Mouse (Mus musculus) forebrain, embryonic 12.5 days (tissue): ENCODE measurements around the gene Ppp2r3a. TPM values are rescaled to one million over a fixed set of nuclear protein-coding genes. Genes with fewer than 3 reads are reported as not detected.

Experiments used
- ATAC-seq: fragments of 200-750 bp; cut with Nextera tagmentation; 2 replicates; pipeline ENCODE4 v1.8.0; 2017; ENCODE audit warnings: moderate TSS enrichment; ENCODE audit not compliant: low FRiP score
- H3K27ac ChIP-seq: fragments of 300-500 bp; sonication (generic); 2 replicates; pipeline ENCODE4 v1.5.1; 2016; ENCODE audit warnings: mild to moderate bottlenecking
- H3K27me3 ChIP-seq: fragments of 300-500 bp; sonication (generic); 2 replicates; pipeline ENCODE4 v1.6.1; 2016; ENCODE audit warnings: mild to moderate bottlenecking
- H3K36me3 ChIP-seq: fragments of 300-500 bp; sonication (generic); replicated peaks from 2 replicates; pipeline ENCODE4 v1.6.1; 2016; ENCODE audit warnings: mild to moderate bottlenecking
- H3K4me1 ChIP-seq: fragments of 300-500 bp; sonication (generic); 2 replicates; pipeline ENCODE4 v1.6.1; 2016
- H3K4me2 ChIP-seq: fragments of 300-500 bp; sonication (generic); 2 replicates; pipeline ENCODE4 v1.6.1; 2016; ENCODE audit warnings: mild to moderate bottlenecking, moderate library complexity
- H3K4me3 ChIP-seq: fragments of 300-500 bp; sonication (generic); replicated peaks from 2 replicates; pipeline ENCODE4 v1.5.1; 2016; ENCODE audit warnings: mild to moderate bottlenecking
- H3K9ac ChIP-seq: fragments of 300-500 bp; sonication (generic); 2 replicates; pipeline ENCODE4 v1.6.1; 2016; ENCODE audit warnings: mild to moderate bottlenecking
- H3K9me3 ChIP-seq: fragments of 300-500 bp; sonication (generic); 2 replicates; pipeline ENCODE4 v1.6.1; 2016
- WGBS: fragments of 180-500 bp; shearing (Covaris S2); methylation state at CpG from one replicate; pipeline ENCODE4 v1.1.7; 2016; 5-methylcytosine and 5-hydroxymethylcytosine counted together
- polyA plus RNA-seq: library from polyadenylated mRNA; unstranded; fragments of >200 nt; fragmentation: Nextera tagmentation; extraction: Ambion mirVana; gene quantifications from 2 replicates; pipeline ENCODE4 v1.2.1, GENCODE M21; 2016

The Ppp2r3a gene
- polyA plus RNA-seq, 1 experiment from 2014 or later, result 18.9 TPM

DNA sequence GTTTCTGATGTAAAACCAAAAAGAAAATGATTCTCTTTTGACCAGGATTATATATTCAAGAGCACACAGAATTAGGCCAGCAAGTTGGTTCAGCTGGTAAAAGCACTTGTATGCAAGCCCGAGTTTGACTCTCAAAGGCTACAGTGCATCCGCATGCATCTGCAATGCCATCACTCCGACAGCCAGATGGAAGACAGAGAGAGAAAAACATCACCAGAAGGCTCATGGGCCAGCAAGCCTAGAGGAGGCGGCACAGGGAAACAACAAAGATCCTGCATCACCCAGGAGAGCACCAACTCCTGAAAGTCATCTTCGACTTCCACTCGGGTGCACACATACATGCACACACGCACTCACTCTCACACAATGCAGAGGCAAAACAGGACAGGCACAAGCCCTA is 4.1 kb downstream of the Ppp2r3a start:
- no peak overlapping the region for H3K9ac ChIP-seq
- no peak overlapping the region for H3K4me2 ChIP-seq
- peaks cover 14% of the 10 kb centered on the region for H3K4me1 ChIP-seq
- no peaks in the 10 kb centered on the region for H3K9me3 ChIP-seq
- H3K36me3 ChIP-seq, result no peaks in the 10 kb centered on the region
- H3K27ac ChIP-seq, result no peak overlapping the region
- ATAC-seq, result no peak
- WGBS, result 71% methylated on average over 7 of the region's 7 CpGs
- no peaks in the 10 kb centered on the region for H3K27me3 ChIP-seq
- no peak overlapping the region for H3K4me3 ChIP-seq

DNA sequence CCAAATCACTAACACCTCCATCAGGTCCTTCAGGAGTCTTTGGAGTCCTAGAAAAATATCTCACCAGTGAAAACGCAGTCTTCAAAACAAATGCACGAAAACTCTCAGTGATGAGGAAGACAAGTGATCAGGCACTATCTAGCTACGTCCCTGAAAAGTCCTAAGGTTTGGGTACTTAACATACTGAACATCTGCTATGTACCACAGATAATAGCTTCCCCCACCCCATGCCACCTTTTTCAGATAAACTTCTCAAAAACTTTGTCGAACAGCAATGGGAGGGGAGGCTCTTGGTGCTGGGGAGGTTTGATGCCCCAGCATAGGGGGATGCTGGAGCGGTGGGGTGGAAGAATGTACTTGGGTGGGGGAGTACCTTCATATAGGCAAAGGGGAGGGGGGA is 6.1 kb downstream of the Ppp2r3a start:
- no peaks in the 10 kb centered on the region for H3K27me3 ChIP-seq
- no peak overlapping the region for H3K27ac ChIP-seq
- no peak overlapping the region for H3K9ac ChIP-seq
- H3K9me3 ChIP-seq, result no peaks in the 10 kb centered on the region
- no peak overlapping the region for H3K4me3 ChIP-seq
- H3K36me3 ChIP-seq, result no peaks in the 10 kb centered on the region
- 95% methylated on average over 5 of the region's 5 CpGs for WGBS
- ATAC-seq, result no peak
- H3K4me2 ChIP-seq, result no peak overlapping the region
- peaks cover 13% of the 10 kb centered on the region for H3K4me1 ChIP-seq

DNA sequence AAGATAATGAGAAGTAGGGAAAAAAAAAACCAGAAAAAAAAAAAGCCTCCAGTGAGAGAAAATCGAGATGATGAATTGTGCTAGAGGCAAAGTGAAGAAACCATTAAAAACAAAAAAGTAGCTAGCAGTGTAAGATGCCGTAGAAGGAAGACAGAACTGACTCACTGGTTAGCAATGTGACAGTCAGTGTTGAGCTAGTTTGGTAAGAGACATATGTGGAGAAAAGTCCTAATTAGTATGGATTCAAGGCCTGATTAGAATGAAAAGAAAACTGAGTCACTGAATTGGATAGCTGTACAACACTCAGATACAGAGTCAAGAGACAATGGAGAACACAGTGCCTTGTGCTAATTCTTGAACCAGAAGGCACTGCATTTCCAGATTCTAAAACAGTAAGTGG is 7.9 kb downstream of the Ppp2r3a start:
- Histone ChIP-seq H3K4me2 (no peak overlapping the region), H3K27ac (no peak overlapping the region), H3K9ac (no peak overlapping the region), H3K36me3 (no peaks in the 10 kb centered on the region), H3K9me3 (no peaks in the 10 kb centered on the region), H3K4me1 (no peaks in the 10 kb centered on the region), H3K4me3 (no peak overlapping the region), H3K27me3 (no peaks in the 10 kb centered on the region)
- WGBS, result 60% methylated on average over 2 of the region's 2 CpGs
- no peak for ATAC-seq

DNA sequence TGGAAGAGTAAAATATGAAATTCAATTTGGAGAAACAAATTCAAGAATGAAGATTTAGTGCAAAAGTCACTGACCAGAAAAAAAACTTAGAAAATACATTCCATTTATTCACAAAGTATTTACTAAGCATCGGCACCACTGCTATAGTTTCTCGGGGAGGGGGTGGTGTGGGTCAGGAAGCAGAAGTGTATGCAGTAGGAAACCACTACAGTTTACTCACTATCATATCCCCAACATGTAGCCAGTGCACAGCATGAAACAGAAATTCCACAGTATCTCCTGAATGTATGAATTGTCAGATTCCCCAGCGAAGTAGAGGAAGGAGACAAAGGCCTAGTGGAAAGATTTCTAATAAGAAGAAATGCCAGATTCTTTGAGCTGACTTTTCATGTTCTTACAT is 11.4 kb downstream of the Ppp2r3a start:
- Histone ChIP-seq H3K9me3 (no peaks in the 10 kb centered on the region), H3K4me1 (no peaks in the 10 kb centered on the region), H3K27ac (no peak overlapping the region), H3K4me2 (no peak overlapping the region), H3K36me3 (no peaks in the 10 kb centered on the region), H3K27me3 (no peaks in the 10 kb centered on the region), H3K4me3 (no peak overlapping the region), H3K9ac (no peak overlapping the region)
- no peak for ATAC-seq
- WGBS, result 90% methylated on average over 3 of the region's 3 CpGs

DNA sequence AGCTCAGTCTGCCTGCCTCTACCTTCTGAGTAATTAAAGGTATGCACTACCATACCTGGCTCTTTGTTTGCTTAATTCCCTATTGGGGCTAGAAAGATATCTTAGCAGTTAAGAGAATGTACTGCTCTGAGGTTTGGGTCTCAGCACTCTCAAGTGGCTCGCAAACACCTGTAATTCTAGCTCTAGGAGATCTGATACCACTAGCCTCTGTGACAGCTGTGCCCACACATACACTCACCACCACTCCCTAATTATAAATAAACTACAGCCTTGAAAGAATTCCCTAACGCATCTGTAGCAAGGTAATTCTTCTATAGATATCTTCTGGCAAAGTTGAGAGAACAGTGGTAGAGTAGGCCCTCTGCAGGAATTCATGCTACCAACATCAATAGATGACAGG is 15.8 kb downstream of the Ppp2r3a start:
- H3K27ac ChIP-seq, result no peak overlapping the region
- H3K9me3 ChIP-seq, result no peaks in the 10 kb centered on the region
- 88% methylated on average over 2 of the region's 2 CpGs for whole genome bisulfite sequencing
- no peak overlapping the region for H3K4me2 ChIP-seq
- H3K4me3 ChIP-seq, result no peak overlapping the region
- no peaks in the 10 kb centered on the region for H3K4me1 ChIP-seq
- ATAC-seq, result no peak
- H3K27me3 ChIP-seq, result no peaks in the 10 kb centered on the region
- H3K36me3 ChIP-seq, result no peaks in the 10 kb centered on the region
- H3K9ac ChIP-seq, result no peak overlapping the region

DNA sequence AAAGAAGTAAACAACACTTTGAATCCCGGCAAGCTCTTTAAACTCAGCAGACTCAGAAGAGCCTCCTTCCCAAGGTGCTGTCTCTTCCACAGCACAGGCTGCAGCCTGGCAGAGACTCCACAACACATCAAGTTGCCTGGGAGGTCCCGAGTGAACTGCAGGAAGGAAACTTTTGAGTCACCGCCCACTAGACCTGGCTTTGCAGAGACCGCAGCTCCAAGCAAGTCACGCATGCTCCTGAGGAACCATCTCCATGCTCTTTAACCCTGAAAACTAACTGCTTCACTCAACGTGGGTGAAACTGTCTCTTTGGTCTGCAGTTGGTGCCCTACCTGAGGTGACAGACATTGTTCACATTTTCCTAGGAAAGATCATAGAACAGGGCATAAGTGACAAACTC is 19.6 kb downstream of the Ppp2r3a start:
- no peak overlapping the region for H3K9ac ChIP-seq
- H3K4me1 ChIP-seq, result no peaks in the 10 kb centered on the region
- no peak overlapping the region for H3K4me3 ChIP-seq
- H3K9me3 ChIP-seq, result no peaks in the 10 kb centered on the region
- no peaks in the 10 kb centered on the region for H3K36me3 ChIP-seq
- 87% methylated on average over 6 of the region's 6 CpGs for WGBS
- no peak for ATAC-seq
- no peak overlapping the region for H3K4me2 ChIP-seq
- no peak overlapping the region for H3K27ac ChIP-seq
- H3K27me3 ChIP-seq, result no peaks in the 10 kb centered on the region

DNA sequence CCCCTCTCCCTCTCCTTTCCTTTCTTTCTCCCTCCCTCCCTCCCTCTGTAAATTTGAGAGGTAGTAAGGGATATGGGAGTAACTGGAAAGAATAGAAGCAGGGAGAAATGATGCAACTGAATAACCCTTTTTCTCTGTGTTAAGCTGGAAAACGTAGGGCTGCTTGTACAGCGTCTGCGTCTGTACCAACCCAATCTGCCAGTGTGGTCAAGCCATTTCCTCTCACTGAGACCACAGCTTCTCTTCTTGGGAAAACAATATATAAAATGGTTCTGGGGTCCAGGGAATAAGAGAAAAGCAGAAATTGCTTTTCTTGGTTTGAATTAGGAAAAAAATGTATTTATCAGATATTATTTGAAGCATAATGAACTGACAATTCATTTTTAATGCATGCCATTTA is 21.6 kb downstream of the Ppp2r3a start:
- WGBS, result 95% methylated on average over 3 of the region's 3 CpGs
- no peak overlapping the region for H3K4me2 ChIP-seq
- ATAC-seq, result no peak
- no peaks in the 10 kb centered on the region for H3K9me3 ChIP-seq
- no peak overlapping the region for H3K9ac ChIP-seq
- H3K27ac ChIP-seq, result no peak overlapping the region
- H3K4me1 ChIP-seq, result no peaks in the 10 kb centered on the region
- no peak overlapping the region for H3K4me3 ChIP-seq
- no peaks in the 10 kb centered on the region for H3K27me3 ChIP-seq
- H3K36me3 ChIP-seq, result no peaks in the 10 kb centered on the region

DNA sequence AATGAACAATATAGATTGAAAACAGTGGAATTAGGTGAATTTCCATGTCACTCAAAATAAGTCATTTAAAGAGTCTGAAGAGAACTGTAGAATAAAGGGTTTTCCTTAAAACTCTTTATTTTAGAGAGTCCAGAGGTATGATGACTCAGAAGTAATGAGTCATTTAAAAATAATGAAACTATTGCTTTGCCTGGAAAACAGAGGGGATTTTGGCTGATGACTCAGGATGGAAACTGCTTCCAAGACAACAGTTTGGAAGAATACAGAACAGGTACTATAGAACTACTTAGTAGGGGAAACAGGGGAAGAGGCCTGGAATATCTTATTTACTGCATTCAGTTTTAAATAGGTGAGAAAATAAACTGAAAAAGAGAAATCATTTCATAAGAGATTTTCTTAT is 22.7 kb downstream of the Ppp2r3a start:
- no peak for ATAC-seq
- H3K4me2 ChIP-seq, result no peak overlapping the region
- H3K9ac ChIP-seq, result no peak overlapping the region
- no peaks in the 10 kb centered on the region for H3K36me3 ChIP-seq
- H3K27me3 ChIP-seq, result no peaks in the 10 kb centered on the region
- no peaks in the 10 kb centered on the region for H3K4me1 ChIP-seq
- H3K27ac ChIP-seq, result no peak overlapping the region
- no peaks in the 10 kb centered on the region for H3K9me3 ChIP-seq
- H3K4me3 ChIP-seq, result no peak overlapping the region

DNA sequence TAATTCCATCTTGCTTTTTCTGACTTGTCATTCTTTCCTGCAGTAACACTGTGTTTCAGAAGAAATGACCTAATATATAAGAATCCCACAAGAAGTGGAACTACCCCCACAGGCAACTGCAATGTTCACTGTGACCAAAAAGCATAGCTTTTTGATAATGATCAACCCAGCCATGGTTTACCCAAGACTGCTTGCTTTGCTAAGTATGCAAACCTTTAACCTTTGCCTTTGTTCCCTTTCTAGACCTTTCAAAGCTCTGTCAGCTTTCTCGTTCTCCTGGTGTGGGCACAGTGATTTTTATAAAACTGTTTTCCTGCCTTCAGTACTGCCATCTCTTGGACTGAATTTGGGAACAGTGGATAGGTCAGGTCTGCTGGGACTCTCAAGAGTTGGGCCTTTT is 43.6 kb downstream of the Ppp2r3a start:
- no peak overlapping the region for H3K4me3 ChIP-seq
- no peak overlapping the region for H3K27ac ChIP-seq
- 28% methylated on average over 1 of the region's 1 CpGs for WGBS
- no peaks in the 10 kb centered on the region for H3K9me3 ChIP-seq
- no peak overlapping the region for H3K9ac ChIP-seq
- 0 out of 2 replicates have a peak, but pooled peaks cover 5% of the 10 kb centered on the region for H3K36me3 ChIP-seq
- H3K4me1 ChIP-seq, result no peaks in the 10 kb centered on the region
- ATAC-seq, result no peak
- H3K27me3 ChIP-seq, result no peaks in the 10 kb centered on the region
- H3K4me2 ChIP-seq, result no peak overlapping the region

DNA sequence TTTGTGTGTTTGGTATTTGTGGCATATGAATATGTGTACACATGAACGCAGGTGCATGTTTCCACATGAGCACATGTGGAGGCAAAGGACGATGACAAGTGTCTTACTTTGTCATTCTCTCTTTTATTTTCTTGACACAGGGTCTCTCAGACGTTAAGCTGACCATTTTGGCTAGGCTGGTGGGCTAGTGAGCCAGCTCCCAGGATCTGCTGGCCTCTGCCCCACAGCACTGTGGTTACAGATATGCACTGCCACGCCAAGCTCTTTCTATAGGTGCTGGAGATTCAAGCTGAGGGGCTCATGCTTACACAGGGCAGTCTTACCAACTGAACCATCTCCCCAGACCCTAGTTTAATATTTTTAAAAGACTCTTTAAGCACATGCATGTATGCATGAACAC is 45.1 kb downstream of the Ppp2r3a start:
- Histone ChIP-seq H3K36me3 (0 out of 2 replicates have a peak, but pooled peaks cover 5% of the 10 kb centered on the region), H3K27me3 (no peaks in the 10 kb centered on the region), H3K27ac (no peak overlapping the region), H3K9me3 (no peaks in the 10 kb centered on the region), H3K4me2 (no peak overlapping the region), H3K4me1 (no peaks in the 10 kb centered on the region), H3K4me3 (no peak overlapping the region), H3K9ac (no peak overlapping the region)
- no peak for ATAC-seq
- whole genome bisulfite sequencing, result 83% methylated on average over 4 of the region's 4 CpGs

DNA sequence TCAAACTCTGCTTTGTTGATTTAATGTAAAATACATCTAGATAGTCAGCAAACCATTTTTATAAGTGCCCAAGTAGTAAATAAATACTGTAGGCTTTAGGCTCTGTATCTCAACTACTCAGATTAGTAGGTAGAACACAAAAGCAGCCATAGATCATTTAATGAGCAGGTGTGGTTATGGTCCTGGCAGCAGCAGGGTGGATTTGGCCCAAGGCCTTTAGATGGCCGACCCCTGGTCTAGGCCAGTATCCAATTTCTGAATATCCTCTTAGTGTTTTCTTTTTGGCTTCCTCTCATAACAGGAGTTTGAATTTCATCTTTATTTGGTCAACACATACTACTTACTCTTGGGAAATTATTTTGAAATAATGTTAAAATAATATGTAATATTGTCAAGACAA is 46.4 kb downstream of the Ppp2r3a start:
- Histone ChIP-seq H3K4me2 (no peak overlapping the region), H3K4me3 (no peak overlapping the region), H3K27me3 (no peaks in the 10 kb centered on the region), H3K9me3 (no peaks in the 10 kb centered on the region), H3K4me1 (peaks cover 3% of the 10 kb centered on the region; the same call in 1 of the 2 replicates), H3K9ac (no peak overlapping the region), H3K27ac (no peak overlapping the region), H3K36me3 (no peaks in the 10 kb centered on the region)
- 67% methylated on average over 1 of the region's 1 CpGs for WGBS
- no peak for ATAC-seq

DNA sequence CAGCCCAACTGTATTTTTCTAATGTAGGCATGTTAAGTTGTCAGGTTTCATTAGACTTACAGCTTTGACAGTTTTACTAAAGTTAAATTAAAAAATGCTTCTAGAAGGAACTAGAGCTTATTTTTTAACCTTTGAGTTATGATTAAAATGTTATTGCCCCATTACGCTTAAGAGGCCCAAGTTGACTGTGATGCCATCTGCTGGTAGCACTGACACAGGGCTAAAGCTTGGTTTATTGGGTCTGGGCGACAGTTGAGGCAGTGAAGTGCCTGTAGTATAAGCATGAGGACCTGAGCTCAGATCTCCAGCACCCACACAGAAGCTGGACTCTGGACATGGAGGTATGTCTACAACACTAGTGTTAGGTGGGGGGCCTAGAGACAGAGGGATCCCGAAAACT is 47.5 kb downstream of the Ppp2r3a start:
- H3K9me3 ChIP-seq, result no peaks in the 10 kb centered on the region
- WGBS, result 91% methylated on average over 3 of the region's 3 CpGs
- no peak overlapping the region for H3K9ac ChIP-seq
- H3K27me3 ChIP-seq, result no peaks in the 10 kb centered on the region
- ATAC-seq, result no peak
- H3K36me3 ChIP-seq, result no peaks in the 10 kb centered on the region
- H3K4me1 ChIP-seq, result peaks cover 3% of the 10 kb centered on the region; the same call in 1 of the 2 replicates
- H3K4me3 ChIP-seq, result no peak overlapping the region
- H3K4me2 ChIP-seq, result no peak overlapping the region
- no peak overlapping the region for H3K27ac ChIP-seq

DNA sequence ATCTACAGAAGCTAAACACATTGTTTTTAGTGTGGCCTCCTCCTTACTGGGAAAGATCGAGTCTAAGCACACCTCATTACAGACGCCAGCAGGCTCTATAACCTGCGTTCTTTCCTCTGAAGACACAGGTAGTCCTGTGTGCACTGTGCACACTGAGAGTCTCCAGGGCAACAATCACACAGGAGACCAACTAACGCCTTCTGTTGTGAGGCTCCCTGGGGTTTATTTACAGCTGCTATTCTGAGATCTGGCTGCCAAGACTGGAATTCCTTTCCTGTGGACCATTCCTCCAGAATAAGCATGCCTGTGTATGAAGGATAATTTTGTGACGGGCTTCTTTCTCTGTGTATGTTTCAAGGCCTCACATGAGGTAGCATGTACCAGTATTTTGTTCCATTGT is 51.0 kb downstream of the Ppp2r3a start:
- ATAC-seq, result no peak
- H3K9ac ChIP-seq, result no peak overlapping the region
- no peak overlapping the region for H3K4me2 ChIP-seq
- 54% methylated on average over 5 of the region's 5 CpGs for WGBS
- H3K4me1 ChIP-seq, result peaks cover 6% of the 10 kb centered on the region; the same call in 1 of the 2 replicates
- H3K27ac ChIP-seq, result no peak overlapping the region
- H3K27me3 ChIP-seq, result no peaks in the 10 kb centered on the region
- no peaks in the 10 kb centered on the region for H3K9me3 ChIP-seq
- H3K36me3 ChIP-seq, result no peaks in the 10 kb centered on the region
- no peak overlapping the region for H3K4me3 ChIP-seq

DNA sequence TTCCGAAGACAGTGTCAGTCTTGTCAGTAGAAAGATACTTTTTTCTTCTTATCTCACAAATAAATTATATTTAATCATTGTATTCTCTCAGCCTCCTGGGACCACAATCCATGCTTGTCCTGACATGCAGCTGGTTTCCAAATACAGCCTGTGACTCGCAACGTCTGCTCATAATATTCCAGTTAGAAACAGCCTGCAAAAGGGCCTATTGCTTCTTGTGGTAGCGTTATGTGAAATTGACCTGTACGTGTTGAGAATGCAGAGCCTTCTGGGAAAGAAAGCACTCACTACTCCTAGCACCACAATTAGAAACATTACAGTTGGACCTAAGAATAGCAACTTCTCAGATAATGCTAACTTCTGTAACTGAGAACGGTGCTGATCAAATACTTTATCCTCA is 52.8 kb downstream of the Ppp2r3a start:
- Histone ChIP-seq H3K4me3 (no peak overlapping the region), H3K4me2 (no peak overlapping the region), H3K9ac (no peak overlapping the region), H3K36me3 (no peaks in the 10 kb centered on the region), H3K9me3 (no peaks in the 10 kb centered on the region), H3K27ac (no peak overlapping the region), H3K27me3 (no peaks in the 10 kb centered on the region), H3K4me1 (peaks cover 6% of the 10 kb centered on the region; the same call in 1 of the 2 replicates)
- ATAC-seq, result no peak
- WGBS, result 80% methylated on average over 6 of the region's 6 CpGs
